ENCODE assay signal across 8 mouse cellular contexts in genomic region chr8:105965905-105966341, GRCm38 (mm10). TPM values are rescaled to one million over a fixed set of nuclear protein-coding genes. Genes with fewer than 3 reads are reported as not detected.
DNase-seq lines count a peak whose midpoint lies in the region; ATAC-seq lines count a peak whose summit lies in the region.

Gene Slc12a4, minus strand, starts transcription at chr8:105966097.

- H3K9me3 ChIP-seq in limb, embryonic 11.5 days (ENCODE audit: control insufficient read depth, low read length), result no peaks in the 10 kb centered on the region
- no peaks in the 10 kb centered on the region for H3K9me3 ChIP-seq in midbrain, embryonic 12.5 days

- peaks cover 16% of the 10 kb centered on the region for H3K4me1 ChIP-seq in limb, embryonic 11.5 days (ENCODE audit: control insufficient read depth, insufficient read depth, low read length)
- H3K4me1 ChIP-seq in midbrain, embryonic 12.5 days, result peaks cover 15% of the 10 kb centered on the region

- H3K4me2 ChIP-seq in limb, embryonic 11.5 days (ENCODE audit: low read depth, severe bottlenecking), result peak within 1 kb of the TSS; percentile 81
- H3K4me2 ChIP-seq in midbrain, embryonic 12.5 days (replicated peaks), result peak within 1 kb of the TSS; percentile 64

- peak within 1 kb of the TSS; percentile 81 for H3K4me3 ChIP-seq in limb, embryonic 11.5 days (ENCODE audit: low read depth, low read length)
- H3K4me3 ChIP-seq in midbrain, embryonic 12.5 days, result peak within 1 kb of the TSS; percentile 51

- H3K36me3 ChIP-seq in limb, embryonic 11.5 days (ENCODE audit: control insufficient read depth, insufficient read depth, low read length), result no peaks in the 10 kb centered on the region
- no peaks in the 10 kb centered on the region for H3K36me3 ChIP-seq in midbrain, embryonic 12.5 days

- intact Hi-C loops in gastrocnemius, postnatal 14 days (cut with DNase I; ENCODE audit: low total_unique reads), result no loop called here

- under 1% methylated on average over 47 of the region's 47 CpGs for WGBS in limb, embryonic 11.5 days
- WGBS in midbrain, embryonic 12.5 days, result under 1% methylated on average over 45 of the region's 47 CpGs

- peak; percentile 82 for ATAC-seq in limb, embryonic 11.5 days (ENCODE audit: insufficient number of reproducible peaks, low FRiP score, low TSS enrichment, low read depth)
- peak; percentile 79 for ATAC-seq in midbrain, embryonic 12.5 days (ENCODE audit: low FRiP score, low read depth)
- ATAC-seq in cerebellum, adult (ENCODE audit: insufficient number of reproducible peaks, low FRiP score, low TSS enrichment), result no peak

- H3K27me3 ChIP-seq in limb, embryonic 11.5 days (ENCODE audit: control insufficient read depth, insufficient read depth, low read length), result no peaks in the 10 kb centered on the region
- H3K27me3 ChIP-seq in midbrain, embryonic 12.5 days, result peaks cover 44% of the 10 kb centered on the region

- peak within 1 kb of the TSS; percentile 80 for H3K9ac ChIP-seq in limb, embryonic 11.5 days (ENCODE audit: low read length)
- H3K9ac ChIP-seq in midbrain, embryonic 12.5 days (replicated peaks), result peak within 1 kb of the TSS; percentile 43

- peak within 1 kb of the TSS; percentile 59; the same call in 1 of the 2 replicates for H3K27ac ChIP-seq in limb, embryonic 11.5 days (replicated peaks; ENCODE audit: low read depth, low read length)
- no peak within 1 kb of the TSS for H3K27ac ChIP-seq in midbrain, embryonic 12.5 days (replicated peaks)

- DNase-seq in Muller cell, postnatal 12 days (ENCODE audit: inconsistent ontology term), result peak; percentile 95
- peak; percentile 75 for DNase-seq in c-Kit-positive CD71-negative TER-119-negative erythroid progenitor cells, embryonic 14.5 days (ENCODE audit: low read depth)
- peak; percentile 87 for DNase-seq in gastrocnemius, postnatal 14 days
- DNase-seq in induced T-regulatory cell, adult 2 months (ENCODE audit: low read depth), result peak; percentile 82
- peak; percentile 87 for DNase-seq in limb, embryonic 11.5 days (ENCODE audit: low spot score)
- DNase-seq in spleen, postnatal 10 days (ENCODE audit: low spot score in 2 of 2), result peak; percentile 78 to 82

RNA-seq across cellular contexts. Expression of gene Slc12a4, which starts in this region (rescaled TPM):
- 10 to 100 TPM; 12.1 to 19.1 TPM for total RNA-seq in gastrocnemius, postnatal 14 days (2021)
- polyA plus RNA-seq in limb, embryonic 11.5 days (2014; fragmentation: Nextera tagmentation; extraction: Ambion mirVana), result 23.5 and 27.2 TPM in 2 replicates
- polyA plus RNA-seq in midbrain, embryonic 12.5 days (2016; fragmentation: Nextera tagmentation; extraction: Ambion mirVana), result 11.4 and 12.7 TPM in 2 replicates
